Mouse (Mus musculus) urinary bladder, postnatal 14 days (tissue): Measurements from ENCODE around the gene Slc47a2.
A peak's percentile ranks its signal among the peaks of the same experiment; 100 is the strongest.

Experiments used
- DNase-seq: peaks from one replicate; pipeline ENCODE4 v3.0.0; 2021; ENCODE audit warnings: low spot score

Slc47a2 gene

DNA sequence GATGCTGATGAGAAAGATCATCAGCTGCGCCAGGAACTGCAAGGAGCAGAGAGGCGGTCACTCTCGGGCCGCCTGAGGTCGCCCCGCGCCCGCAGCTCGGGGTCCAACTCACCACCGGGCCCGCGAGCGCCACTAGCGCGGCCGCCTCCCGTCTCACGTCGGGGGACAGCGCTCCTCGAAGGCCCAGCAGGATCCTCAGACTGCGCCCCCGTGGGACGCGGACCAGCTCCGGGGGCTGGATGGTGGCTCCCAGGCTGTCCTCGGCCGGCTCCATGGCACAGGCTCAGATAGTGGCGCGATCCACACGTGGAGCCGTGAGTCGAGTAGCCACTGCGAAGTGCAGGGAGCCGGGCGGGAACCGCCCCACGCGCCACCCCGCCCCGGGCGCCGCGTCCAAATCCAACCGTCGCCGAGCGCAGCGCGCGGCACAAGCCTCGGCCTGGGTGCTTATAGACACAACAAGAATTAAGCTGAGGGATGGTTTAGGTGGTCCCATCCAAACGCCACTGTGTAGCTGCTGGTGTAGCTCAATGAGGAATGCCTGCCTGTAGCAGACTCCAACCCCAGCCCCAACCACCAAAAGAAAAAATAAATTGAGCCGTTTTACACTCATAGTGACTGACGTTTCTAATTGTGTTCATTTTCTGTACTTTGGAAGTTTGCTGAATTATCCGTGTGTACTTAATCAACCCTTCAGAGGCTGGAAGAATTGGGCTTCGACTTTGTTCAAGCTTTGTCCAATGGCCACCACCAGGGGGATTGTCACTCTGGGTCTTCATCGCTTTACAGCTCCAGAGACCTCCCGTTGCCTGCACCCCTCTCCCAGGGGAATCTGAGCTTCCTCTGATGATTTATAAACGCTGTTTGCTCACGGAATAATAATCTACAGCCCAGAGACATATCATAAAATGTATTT is at the start of gene Slc47a2:
Gene Slc47a2 (minus strand): TSS at position 356 of the 916 bp plus-strand sequence.
- DNase-seq, result peak; percentile 13

DNA sequence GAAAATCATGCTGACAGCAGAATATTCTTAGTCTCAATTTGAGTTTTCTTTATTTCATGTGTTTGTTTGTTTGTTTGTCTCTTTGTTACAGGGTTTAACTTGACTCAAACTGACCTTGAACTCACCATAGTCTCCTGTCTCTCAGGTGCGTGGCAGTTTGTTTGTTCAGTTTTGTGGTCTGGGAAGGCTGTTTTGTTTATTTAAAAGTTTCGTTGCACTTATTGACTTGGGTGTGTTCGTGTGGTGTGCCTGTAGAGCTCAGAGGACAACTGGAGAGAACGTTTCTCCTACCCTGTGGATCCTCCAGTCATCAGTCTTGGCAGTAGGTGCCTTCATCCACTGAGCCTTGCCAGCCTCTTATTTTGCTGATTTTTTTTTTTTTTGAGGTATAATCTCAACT is 46.3 kb upstream of the Slc47a2 start:
- no peak for DNase-seq

DNA sequence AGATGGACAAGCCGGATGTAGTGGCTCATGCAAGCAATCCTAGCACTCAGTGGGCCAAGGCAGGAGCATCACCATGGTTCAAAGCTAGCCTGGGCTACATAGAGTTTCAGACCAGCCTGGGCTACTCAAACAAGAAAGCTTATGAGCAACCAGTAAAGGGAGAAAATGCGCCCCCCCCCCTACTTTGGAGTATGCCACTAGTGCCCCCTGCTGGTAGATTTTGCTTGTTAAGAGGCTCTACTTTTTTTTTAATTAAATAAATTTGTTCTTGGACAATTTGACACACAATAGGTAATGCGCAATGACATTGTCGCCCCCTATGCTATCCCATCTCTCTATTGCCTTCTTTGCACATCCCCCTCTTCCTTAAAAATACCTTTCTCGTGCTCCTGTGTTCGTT is 45.4 kb upstream of the Slc47a2 start:
- peak; percentile 48 for DNase-seq

DNA sequence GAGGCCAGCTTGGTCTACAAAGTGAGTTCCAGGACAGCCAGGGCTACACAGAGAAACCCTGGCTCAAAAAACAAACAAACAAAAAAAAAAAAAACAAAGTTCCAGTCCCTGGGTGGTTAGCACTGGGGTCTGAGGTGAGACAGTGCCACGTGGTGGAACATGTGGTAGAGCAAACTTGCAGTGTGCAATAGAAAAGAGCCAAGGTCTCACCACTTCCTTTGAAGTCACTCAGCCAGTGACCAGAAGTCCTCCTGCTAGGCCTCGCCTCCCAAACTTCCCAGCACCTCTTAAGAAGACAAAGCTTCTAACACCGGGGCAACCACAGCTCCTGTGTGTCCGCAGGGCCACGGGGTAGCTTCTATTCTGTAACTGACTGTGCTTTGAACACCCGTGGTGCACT is 44.6 kb upstream of the Slc47a2 start:
- no peak for DNase-seq

DNA sequence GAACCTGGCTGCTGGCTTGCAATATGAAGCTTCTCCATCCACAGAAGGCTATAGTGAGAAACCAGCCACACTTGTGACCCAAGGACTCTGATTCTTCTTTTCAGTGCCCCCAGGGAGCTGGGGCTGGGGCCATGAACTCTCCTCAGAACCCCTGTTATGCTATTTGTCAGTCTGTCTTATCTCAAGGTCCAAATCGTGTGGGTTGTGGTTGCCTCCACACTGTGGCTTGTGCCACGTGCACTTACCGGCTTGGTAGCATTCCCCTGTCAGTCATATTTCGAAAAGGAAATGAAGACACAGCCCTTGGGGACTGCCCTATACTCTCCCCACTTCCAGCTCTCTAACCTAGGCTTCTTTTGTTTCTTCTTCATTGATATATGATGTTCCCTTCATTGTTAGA is 43.1 kb upstream of the Slc47a2 start:
- DNase-seq, result peak; percentile 33

- DNase-seq, result no peak
Observed at GRCm38 (mm10) chr11:61381272-61381671, 38.6 kb upstream of the Slc47a2 start.

DNA sequence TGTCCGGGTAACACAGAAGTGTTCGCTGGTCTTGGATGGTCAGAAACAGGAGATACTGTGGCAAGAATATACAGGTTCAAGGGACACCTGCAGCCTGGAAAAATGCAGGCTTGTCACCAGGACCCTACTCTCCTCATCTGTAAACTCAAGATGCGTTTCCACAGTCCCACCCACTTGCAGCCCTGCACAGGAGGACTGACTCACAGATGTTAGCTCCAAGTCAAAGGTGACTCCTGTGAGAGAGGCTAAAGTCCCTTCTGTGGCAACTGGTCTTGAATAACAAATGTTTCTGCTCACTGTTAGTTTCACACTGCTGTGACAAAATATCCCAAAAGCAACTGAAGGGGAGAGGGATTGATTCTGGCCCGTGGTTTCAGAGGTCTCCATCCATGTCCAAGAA is 36.0 kb upstream of the Slc47a2 start:
- DNase-seq, result no peak

DNA sequence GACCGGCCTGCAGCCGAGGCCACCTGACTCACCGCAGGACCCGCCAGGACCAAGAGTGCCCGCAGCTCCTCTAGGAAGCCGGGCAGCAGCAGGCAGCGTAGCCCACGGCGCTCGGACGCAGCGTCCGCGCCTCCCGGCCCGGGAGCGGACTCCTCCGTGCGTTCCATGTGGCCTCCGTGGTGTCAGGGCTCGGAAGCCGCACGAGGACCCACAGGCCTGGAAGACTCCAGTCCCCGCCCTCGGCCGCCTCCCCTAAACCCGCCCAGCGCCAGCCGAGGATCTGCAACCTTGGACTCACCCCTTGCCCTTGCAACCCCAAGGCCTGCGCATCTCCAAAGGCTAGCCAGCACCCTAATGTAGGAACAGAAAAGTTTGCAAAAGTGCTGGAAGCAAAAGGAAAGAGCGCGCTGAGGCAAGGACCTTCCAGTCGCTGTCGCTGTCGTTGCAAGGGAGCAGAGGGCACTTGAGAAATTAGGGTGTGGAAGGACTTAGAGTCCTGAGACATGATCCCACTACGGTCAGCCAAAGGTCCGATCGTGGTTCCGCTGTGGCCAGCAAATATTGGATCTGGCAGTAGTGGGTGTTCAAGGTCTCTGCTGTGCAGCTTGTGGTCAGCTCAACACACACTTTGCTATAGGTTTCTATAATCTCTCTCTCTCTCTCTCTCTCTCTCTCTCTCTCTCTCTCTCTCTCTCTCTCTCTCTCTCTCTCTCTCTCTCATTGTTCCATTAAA is 35.4 kb upstream of the Slc47a2 start, which contains the start of gene Slc47a1:
Gene Slc47a1 (minus strand): TSS at position 465 of the 733 bp plus-strand sequence.
- DNase-seq, result peak; percentile 16

DNA sequence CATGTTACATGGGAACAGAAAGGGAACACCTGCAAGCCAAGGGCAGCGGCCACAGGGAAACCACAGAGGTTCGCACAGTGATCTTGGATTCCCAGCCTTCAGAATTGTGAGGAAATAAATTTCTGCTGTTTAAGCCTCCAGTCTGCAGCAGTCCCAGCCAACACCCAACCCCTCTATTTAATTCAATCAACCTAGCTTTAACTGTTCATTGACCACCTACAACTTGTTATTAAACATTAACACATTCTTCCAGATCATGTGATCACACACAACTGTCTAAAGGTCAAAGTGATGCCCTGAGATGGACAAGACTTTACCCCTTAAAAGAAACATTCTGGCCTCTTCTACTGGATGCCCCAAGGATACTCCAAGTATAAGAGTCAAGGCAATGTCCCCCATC is 26.0 kb upstream of the Slc47a2 start:
- no peak for DNase-seq

- DNase-seq, result no peak
Observed at GRCm38 (mm10) chr11:61366517-61367273, 24.0 kb upstream of the Slc47a2 start.

GRCm38 (mm10) chr11:61365938-61366337 is 23.3 kb upstream of the Slc47a2 start:
- DNase-seq, result no peak

- no peak for DNase-seq
Observed at GRCm38 (mm10) chr11:61364096-61364495, 21.4 kb upstream of the Slc47a2 start.

GRCm38 (mm10) chr11:61361515-61362190 is 19.0 kb upstream of the Slc47a2 start:
- no peak for DNase-seq

GRCm38 (mm10) chr11:61356600-61356999 is 13.9 kb upstream of the Slc47a2 start:
- DNase-seq, result no peak

DNA sequence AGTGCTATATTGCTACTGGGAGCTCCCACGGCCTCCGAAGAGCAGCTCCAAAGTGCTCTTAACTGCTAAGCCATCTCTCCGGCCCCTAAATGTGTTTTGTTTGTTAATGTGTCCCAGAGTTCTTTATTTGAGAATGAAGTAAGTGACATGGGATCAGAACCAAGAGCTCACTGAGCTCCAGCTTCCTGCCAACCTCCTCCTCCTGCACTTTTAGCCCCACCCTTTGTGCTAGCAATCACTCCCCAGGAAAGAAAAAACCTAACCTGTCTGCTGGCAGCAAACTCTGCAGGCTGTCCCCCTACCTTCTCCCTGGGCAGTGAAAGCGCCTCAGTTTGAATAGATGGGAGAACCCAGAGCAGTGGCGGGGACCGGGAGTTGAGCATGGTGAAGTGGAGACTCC is 13.5 kb upstream of the Slc47a2 start:
- DNase-seq, result no peak

- DNase-seq, result no peak
Observed at GRCm38 (mm10) chr11:61355351-61355750, 12.7 kb upstream of the Slc47a2 start.

- peak; percentile 12 for DNase-seq
Observed at GRCm38 (mm10) chr11:61354346-61354745, 11.7 kb upstream of the Slc47a2 start.

- DNase-seq, result no peak
Observed at GRCm38 (mm10) chr11:61353038-61353437, 10.4 kb upstream of the Slc47a2 start.

GRCm38 (mm10) chr11:61352138-61352651 is 9.5 kb upstream of the Slc47a2 start:
- peak; percentile 29 for DNase-seq

- peak; percentile 89 for DNase-seq
Observed at GRCm38 (mm10) chr11:61349337-61349736, 6.7 kb upstream of the Slc47a2 start.

DNA sequence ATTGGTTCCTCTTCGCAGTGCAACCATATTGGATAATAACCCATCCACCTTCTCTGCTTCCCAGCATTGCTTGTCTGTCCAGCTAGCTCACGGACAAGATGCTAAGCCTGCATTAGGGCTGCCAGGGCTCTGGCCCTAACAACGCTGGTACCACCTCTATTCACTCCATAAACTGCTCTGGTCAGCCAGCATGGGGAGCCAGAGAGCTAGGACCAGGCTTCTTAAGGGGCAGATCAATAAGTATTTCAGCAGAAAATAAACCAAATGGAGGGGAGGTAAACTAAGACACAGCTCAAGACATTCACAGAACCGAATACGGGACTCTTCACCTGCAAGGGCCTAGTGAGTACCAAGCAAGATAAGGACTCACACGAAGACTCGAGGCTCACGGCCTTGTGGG is 3.5 kb upstream of the Slc47a2 start:
- DNase-seq, result no peak
